Mouse (Mus musculus): ENCODE data around the gene Mthfd2l. TPM values are rescaled to one million over a fixed set of nuclear protein-coding genes. Genes with fewer than 3 reads are reported as not detected.
A peak's percentile ranks its signal among the peaks of the same experiment; 100 is the strongest.

The Mthfd2l gene
- 53.2 and 58.7 TPM in 2 replicates for polyA plus RNA-seq (2016; fragmentation: Nextera tagmentation; extraction: Ambion mirVana)

DNA sequence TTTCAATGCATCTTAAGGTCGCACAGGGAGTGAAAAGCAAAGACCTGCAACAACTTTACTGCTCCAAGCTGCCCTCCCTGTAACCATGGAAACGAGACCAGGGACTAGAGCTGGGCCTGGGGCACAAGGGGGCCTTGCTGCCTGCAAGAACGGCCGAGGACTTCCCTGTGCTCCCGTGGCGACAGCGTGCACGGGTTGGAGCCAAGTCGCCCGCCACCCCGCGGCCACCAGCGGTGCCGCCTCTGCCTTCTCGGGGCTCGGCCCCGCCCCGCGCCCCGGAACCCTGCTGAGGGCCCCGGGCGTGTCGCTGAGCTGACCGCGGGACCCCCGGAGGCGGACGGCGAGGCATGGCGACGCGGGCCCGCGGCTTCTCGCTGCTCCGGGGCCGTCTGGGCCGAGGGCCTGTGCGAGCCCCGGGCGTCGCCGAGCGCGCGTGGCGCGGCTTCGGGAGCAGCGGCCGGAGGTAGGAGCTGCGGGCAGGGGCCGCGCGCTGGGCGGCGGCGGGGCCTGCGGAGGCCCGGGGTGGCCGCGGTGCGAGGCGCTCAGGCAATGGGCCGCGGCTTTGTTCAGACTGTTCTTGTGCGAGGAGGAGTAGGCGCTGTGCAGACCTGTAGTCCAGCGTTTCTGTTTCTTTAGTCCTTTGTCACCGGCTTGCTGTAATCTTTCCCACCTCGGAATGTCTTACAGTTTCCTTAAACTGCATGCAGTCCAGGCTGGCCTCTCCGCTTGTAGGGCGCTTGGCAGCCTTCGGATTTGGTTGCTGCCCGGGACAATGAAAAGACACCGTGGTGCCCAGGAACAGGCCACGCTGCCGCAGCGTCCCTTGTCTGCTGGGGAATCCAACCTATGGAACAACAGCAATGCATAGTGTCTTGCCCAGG is at the start of gene Mthfd2l:
Gene Mthfd2l (plus strand): TSS at position 147 of the 881 bp plus-strand sequence.
- DNase-seq (ENCODE audit: low spot score), result peak; percentile 93
- Histone ChIP-seq H3K4me3 (peak within 1 kb of the TSS; percentile 79), H3K36me3 (replicated peaks) (peaks cover 29% of the 10 kb centered on the region), H3K27me3 (replicated peaks; ENCODE audit: low read depth, poor library complexity, severe bottlenecking) (no peaks in the 10 kb centered on the region), H3K9me3 (no peaks in the 10 kb centered on the region), H3K27ac (replicated peaks) (peak within 1 kb of the TSS; percentile 99), H3K4me1 (peaks cover 11% of the 10 kb centered on the region)
- WGBS, result under 1% methylated on average over 78 of the region's 79 CpGs

DNA sequence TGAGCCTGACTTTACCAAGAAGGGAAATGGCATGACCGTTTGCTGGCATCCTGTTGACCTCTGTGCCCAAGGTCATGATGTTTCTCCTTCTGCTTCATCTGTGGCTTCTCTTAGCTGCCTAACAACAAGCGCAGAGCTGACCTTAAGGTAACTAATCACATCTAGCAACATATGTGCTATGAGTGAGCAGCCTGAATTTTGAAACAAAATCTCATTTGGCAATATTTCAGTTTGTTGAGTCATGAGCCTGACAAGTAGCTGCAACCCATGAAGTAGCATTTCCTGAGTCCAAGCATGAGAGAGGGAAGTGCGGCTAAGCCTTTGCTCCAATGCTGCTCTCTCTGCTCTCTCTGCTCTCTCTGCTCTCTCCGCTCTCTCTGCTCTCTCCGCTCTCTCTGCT is 49.2 kb upstream of the Mthfd2l start:
- Histone ChIP-seq H3K4me3 (no peak overlapping the region), H3K27me3 (replicated peaks; ENCODE audit: low read depth, poor library complexity, severe bottlenecking) (no peaks in the 10 kb centered on the region), H3K36me3 (replicated peaks) (no peaks in the 10 kb centered on the region), H3K9me3 (0 out of 2 replicates have a peak, but pooled peaks cover 3% of the 10 kb centered on the region), H3K27ac (replicated peaks) (no peak overlapping the region), H3K4me1 (no peaks in the 10 kb centered on the region)
- DNase-seq (ENCODE audit: low spot score), result no peak
- 94% methylated on average over 5 of the region's 5 CpGs for WGBS

DNA sequence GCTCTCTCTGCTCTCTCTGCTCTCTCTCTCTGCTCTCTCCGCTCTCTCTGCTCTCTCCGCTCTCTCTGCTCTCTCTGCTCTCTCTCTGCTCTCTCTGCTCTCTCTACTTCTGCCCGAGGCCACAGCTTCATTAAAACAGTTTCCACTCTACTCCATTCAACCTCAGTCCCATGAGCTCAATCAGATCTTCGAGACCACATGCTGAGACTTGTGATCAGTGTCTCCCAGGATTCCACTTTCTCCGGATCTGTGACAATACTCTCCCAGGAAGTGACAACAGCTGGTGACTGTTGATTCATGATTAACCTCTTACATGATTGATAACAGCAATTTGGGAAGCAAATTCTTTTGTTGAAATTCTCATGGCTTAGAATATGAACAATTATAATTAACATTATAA is 48.8 kb upstream of the Mthfd2l start:
- no peak for DNase-seq (ENCODE audit: low spot score)
- Histone ChIP-seq H3K9me3 (0 out of 2 replicates have a peak, but pooled peaks cover 3% of the 10 kb centered on the region), H3K27ac (replicated peaks) (no peak overlapping the region), H3K27me3 (replicated peaks; ENCODE audit: low read depth, poor library complexity, severe bottlenecking) (no peaks in the 10 kb centered on the region), H3K4me3 (no peak overlapping the region), H3K36me3 (replicated peaks) (no peaks in the 10 kb centered on the region), H3K4me1 (no peaks in the 10 kb centered on the region)
- 86% methylated on average over 5 of the region's 5 CpGs for WGBS

DNA sequence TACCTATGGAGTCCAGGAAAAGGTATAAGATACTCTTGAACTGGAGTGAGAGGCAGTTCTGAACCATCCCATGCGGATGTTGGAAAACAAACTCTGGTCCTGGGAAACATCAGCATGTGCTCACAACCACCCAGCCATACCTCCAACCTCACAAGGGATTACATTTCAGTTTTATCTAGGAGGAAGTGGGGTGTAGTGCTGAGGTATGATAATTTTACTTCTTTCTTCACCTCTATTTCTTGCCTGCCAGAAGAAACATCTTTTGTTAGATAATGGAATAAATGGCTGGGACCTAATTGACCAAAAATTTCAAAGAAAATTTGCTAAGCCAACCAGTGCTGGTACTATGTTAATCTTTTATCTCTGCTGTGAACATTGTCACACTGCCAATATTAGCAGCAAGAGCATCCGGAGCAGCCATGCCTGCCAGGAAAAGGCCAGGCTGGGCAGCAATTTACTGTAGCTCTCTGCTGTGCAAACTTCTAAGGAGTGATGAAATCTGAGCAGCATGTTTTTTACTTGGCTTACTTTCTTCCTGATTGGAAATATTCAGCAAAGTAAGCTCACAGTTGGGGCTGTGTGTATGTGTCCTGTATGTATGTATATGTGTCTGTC is 46.2 kb upstream of the Mthfd2l start:
- DNase-seq (ENCODE audit: low spot score), result no peak
- no peak overlapping the region for H3K4me3 ChIP-seq
- H3K27ac ChIP-seq (replicated peaks), result no peak overlapping the region
- 0 out of 2 replicates have a peak, but pooled peaks cover 3% of the 10 kb centered on the region for H3K9me3 ChIP-seq
- H3K27me3 ChIP-seq (replicated peaks; ENCODE audit: low read depth, poor library complexity, severe bottlenecking), result no peaks in the 10 kb centered on the region
- H3K4me1 ChIP-seq, result no peaks in the 10 kb centered on the region
- 81% methylated on average over 2 of the region's 2 CpGs for WGBS
- H3K36me3 ChIP-seq (replicated peaks), result no peaks in the 10 kb centered on the region

DNA sequence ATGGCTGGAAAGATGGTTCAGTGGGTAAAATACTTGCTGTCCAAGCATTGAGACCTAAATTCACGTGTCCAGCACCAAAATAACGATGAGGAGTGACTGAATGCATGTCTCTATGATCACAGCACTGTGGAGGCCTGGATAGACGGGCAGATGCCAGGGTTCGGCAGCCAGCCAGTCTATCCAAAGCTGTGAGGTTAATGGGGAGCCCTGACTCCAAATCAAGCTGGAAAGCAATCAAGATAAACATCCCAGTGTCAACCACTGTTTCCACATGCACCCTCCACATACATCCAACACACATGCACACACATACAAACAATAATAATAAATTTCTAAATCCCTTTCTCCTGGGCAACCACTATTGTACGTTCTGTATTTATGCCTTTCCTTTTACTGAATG is 42.3 kb upstream of the Mthfd2l start:
- no peak overlapping the region for H3K4me3 ChIP-seq
- H3K27me3 ChIP-seq (replicated peaks; ENCODE audit: low read depth, poor library complexity, severe bottlenecking), result peaks cover 8% of the 10 kb centered on the region; the same call in 1 of the 2 replicates
- H3K4me1 ChIP-seq, result peaks cover 10% of the 10 kb centered on the region
- DNase-seq (ENCODE audit: low spot score), result no peak
- H3K36me3 ChIP-seq (replicated peaks), result no peaks in the 10 kb centered on the region
- WGBS, result 85% methylated on average over 5 of the region's 5 CpGs
- H3K9me3 ChIP-seq, result no peaks in the 10 kb centered on the region
- H3K27ac ChIP-seq (replicated peaks), result no peak overlapping the region

DNA sequence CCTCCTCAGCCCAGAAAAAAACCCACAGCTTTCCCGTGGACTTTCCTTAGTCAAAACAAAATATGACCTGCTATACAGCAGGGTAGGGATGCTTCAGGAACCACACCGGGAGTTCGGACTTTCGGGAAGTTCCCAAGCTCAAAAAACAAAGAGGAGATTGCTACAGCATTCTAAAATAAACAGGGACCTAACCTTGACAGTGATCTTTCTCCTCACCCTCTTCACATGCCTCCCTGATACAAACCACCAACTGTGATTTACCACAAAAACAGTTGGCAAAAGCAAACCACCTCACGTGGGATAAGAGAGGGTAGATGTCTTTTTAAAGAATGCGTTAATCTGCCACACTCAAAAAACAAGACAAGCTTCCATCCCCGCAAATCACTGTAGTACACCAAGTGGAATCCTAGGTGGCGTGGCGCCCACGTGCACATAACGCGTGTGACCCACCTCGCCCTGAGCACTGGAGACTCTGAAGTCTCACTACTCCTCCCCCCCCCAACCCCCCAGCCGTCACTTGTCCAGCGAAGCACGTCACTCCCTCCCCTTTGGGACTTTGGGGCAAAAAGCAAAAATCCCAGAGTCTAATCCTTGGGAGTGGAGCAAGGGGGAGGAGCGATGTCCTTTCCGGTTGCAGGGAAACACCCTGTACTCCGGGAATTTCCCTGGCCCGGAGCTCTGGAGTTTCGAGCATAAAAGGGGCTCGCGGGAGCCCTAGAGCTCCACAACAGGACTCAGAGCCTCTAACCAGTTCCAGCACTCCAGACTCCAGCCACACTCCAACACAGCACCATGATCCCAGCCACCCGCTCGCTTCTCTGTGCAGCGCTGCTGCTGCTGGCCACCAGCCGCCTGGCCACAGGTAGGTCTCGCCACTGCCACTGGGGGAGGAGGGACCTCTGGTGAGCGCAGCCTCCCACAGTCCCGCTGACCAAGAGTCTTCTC is 40.1 kb upstream of the Mthfd2l start, which contains the start of gene Cxcl1:
Gene Cxcl1 (plus strand): TSS at position 723 of the 945 bp plus-strand sequence.
- H3K27me3 ChIP-seq (replicated peaks; ENCODE audit: low read depth, poor library complexity, severe bottlenecking), result peaks cover 8% of the 10 kb centered on the region; the same call in 1 of the 2 replicates
- no peaks in the 10 kb centered on the region for H3K36me3 ChIP-seq (replicated peaks)
- peak within 1 kb of the TSS; percentile 64 for H3K4me3 ChIP-seq
- no peaks in the 10 kb centered on the region for H3K9me3 ChIP-seq
- DNase-seq (ENCODE audit: low spot score), result peak; percentile 55
- H3K27ac ChIP-seq (replicated peaks), result peak within 1 kb of the TSS; percentile 76
- H3K4me1 ChIP-seq, result peaks cover 10% of the 10 kb centered on the region
- WGBS, result 5% methylated on average over 30 of the region's 30 CpGs

DNA sequence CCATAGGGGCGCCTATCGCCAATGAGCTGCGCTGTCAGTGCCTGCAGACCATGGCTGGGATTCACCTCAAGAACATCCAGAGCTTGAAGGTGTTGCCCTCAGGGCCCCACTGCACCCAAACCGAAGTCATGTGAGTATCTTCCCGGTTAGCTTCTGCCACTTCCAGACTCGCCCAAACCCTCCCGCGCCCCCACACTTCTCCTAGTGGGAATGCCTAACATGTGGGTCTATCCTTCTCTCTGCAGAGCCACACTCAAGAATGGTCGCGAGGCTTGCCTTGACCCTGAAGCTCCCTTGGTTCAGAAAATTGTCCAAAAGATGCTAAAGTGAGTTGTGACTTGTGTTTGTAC is 39.5 kb upstream of the Mthfd2l start:
- Histone ChIP-seq H3K4me3 (peak overlapping the region; percentile 64), H3K9me3 (no peaks in the 10 kb centered on the region), H3K36me3 (replicated peaks) (no peaks in the 10 kb centered on the region), H3K4me1 (peaks cover 10% of the 10 kb centered on the region), H3K27ac (replicated peaks) (peak overlapping the region; percentile 76), H3K27me3 (replicated peaks; ENCODE audit: low read depth, poor library complexity, severe bottlenecking) (peaks cover 8% of the 10 kb centered on the region; the same call in 1 of the 2 replicates)
- no peak for DNase-seq (ENCODE audit: low spot score)
- 21% methylated on average over 10 of the region's 10 CpGs for WGBS

DNA sequence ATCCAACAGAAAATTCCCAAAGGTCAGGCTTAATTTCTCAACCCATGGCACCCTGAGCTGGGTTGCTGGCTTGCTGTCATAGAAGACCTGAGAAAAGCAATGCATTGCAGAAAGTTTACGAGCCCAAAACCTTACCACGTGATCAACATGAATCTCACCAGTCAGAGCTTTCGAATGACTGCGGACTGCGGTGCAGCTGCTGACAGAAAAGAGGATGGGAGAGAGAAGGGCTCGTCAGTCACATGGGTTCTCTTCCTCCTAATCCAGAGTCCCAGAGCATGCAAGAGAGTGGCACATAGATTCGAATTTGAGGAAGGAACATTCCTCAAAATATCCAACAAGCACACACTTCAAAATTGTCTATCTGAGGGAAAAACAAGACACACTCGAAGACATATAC is 36.7 kb upstream of the Mthfd2l start:
- Histone ChIP-seq H3K27me3 (replicated peaks; ENCODE audit: low read depth, poor library complexity, severe bottlenecking) (peaks cover 8% of the 10 kb centered on the region; the same call in 1 of the 2 replicates), H3K36me3 (replicated peaks) (no peaks in the 10 kb centered on the region), H3K27ac (replicated peaks) (no peak overlapping the region), H3K9me3 (no peaks in the 10 kb centered on the region), H3K4me1 (peaks cover 10% of the 10 kb centered on the region), H3K4me3 (no peak overlapping the region)
- DNase-seq (ENCODE audit: low spot score), result no peak
- WGBS, result 80% methylated on average over 8 of the region's 8 CpGs

DNA sequence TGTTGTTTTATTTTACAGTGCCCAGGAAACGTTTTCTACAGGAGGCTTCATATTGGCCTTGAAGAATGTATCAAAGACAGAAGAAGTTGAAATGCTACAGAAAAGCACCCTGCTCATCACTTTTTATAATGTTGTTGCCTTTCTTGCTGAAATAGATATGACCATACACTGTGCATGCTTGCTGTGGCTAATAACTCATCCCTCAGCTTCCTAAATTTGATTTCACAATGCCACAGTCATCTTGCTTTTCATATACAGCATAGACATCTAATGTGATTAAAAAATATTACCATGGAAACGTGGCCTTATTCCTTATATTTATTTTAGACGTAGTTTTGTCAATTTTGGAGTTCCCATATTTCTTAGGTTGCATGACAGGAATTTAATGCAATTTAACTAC is 33.5 kb upstream of the Mthfd2l start:
- H3K4me1 ChIP-seq, result peaks cover 1% of the 10 kb centered on the region; the same call in 1 of the 2 replicates
- H3K27ac ChIP-seq (replicated peaks), result no peak overlapping the region
- no peak for DNase-seq (ENCODE audit: low spot score)
- H3K4me3 ChIP-seq, result no peak overlapping the region
- no peaks in the 10 kb centered on the region for H3K9me3 ChIP-seq
- no peaks in the 10 kb centered on the region for H3K36me3 ChIP-seq (replicated peaks)
- no peaks in the 10 kb centered on the region for H3K27me3 ChIP-seq (replicated peaks; ENCODE audit: low read depth, poor library complexity, severe bottlenecking)
- 82% methylated on average over 3 of the region's 3 CpGs for WGBS

DNA sequence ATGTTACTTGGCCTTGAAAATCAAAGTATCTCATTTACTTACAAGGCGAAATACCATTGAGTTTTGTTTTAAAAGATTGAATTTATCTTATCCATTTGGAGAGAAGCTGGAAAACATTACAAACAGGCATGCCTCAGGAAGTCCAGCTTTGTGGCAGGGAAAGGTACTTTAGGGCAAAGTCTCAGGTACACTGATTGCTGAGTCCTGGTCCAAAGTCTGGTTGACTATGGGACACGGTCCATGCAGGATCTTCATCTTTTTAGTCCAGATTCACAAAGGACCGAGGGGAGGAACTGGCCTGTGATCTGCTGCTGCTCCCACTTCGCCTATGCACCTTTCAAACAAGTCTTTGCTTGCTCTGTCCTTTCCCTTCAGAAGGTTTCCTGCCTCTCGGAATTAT is 31.6 kb upstream of the Mthfd2l start:
- no peak for DNase-seq (ENCODE audit: low spot score)
- WGBS, result 82% methylated on average over 5 of the region's 5 CpGs
- no peak overlapping the region for H3K4me3 ChIP-seq
- H3K9me3 ChIP-seq, result no peaks in the 10 kb centered on the region
- peaks cover 16% of the 10 kb centered on the region for H3K4me1 ChIP-seq
- no peaks in the 10 kb centered on the region for H3K36me3 ChIP-seq (replicated peaks)
- H3K27me3 ChIP-seq (replicated peaks; ENCODE audit: low read depth, poor library complexity, severe bottlenecking), result peaks cover 13% of the 10 kb centered on the region
- H3K27ac ChIP-seq (replicated peaks), result no peak overlapping the region

DNA sequence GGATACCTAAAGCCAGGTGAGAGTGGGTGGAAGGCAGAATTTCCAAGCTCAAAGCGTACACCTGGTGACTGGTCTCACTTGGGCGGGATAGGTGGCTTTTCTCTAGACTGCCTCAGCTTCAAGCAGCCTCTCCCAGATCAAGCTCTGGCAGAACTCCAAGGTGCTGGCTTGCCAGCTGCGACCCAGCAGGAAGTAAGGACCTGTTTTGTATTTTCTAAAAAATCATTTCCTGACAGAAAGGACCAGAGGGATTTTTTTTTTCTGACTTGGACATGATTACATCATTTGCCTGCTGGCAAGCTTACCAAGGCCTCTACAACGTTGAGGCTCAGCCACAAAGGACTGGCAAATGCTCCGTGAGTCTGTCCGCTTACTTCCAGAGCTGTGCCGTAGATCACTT is 30.8 kb upstream of the Mthfd2l start:
- no peaks in the 10 kb centered on the region for H3K9me3 ChIP-seq
- WGBS, result 74% methylated on average over 7 of the region's 7 CpGs
- no peak overlapping the region for H3K4me3 ChIP-seq
- no peaks in the 10 kb centered on the region for H3K36me3 ChIP-seq (replicated peaks)
- DNase-seq (ENCODE audit: low spot score), result no peak
- H3K4me1 ChIP-seq, result peaks cover 16% of the 10 kb centered on the region
- peaks cover 21% of the 10 kb centered on the region for H3K27me3 ChIP-seq (replicated peaks; ENCODE audit: low read depth, poor library complexity, severe bottlenecking)
- no peak overlapping the region for H3K27ac ChIP-seq (replicated peaks)

DNA sequence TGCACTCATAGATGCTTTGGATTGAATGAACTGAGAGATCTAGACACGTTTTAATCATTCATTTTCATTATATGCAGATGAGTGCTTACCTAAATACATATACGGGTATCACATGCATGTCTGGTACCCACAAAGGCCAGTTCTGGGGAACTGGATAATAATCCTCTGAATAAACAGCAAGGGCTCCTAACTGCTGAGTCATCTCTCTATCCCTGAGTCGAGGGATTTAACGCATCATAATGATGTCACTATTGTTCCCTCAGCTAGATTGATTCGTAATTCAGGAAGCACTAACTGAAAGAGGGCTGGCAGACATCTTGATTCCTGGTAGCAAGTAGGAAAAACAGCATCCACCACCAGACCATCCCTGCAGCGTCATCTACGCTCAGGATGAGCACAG is 30.2 kb upstream of the Mthfd2l start:
- H3K36me3 ChIP-seq (replicated peaks), result no peaks in the 10 kb centered on the region
- no peaks in the 10 kb centered on the region for H3K9me3 ChIP-seq
- peaks cover 22% of the 10 kb centered on the region for H3K27me3 ChIP-seq (replicated peaks; ENCODE audit: low read depth, poor library complexity, severe bottlenecking)
- DNase-seq (ENCODE audit: low spot score), result no peak
- no peak overlapping the region for H3K4me3 ChIP-seq
- 78% methylated on average over 7 of the region's 7 CpGs for WGBS
- H3K4me1 ChIP-seq, result peaks cover 16% of the 10 kb centered on the region
- no peak overlapping the region for H3K27ac ChIP-seq (replicated peaks)
